Mouse (Mus musculus): ENCODE data around the gene Lyrm4. TPM values are rescaled to one million over a fixed set of nuclear protein-coding genes. Genes with fewer than 3 reads are reported as not detected.

Gene Lyrm4
- 1 to 10 TPM; 7.0 to 7.4 TPM for total RNA-seq (2021)
- long read RNA-seq, experiment 1, transcript Lyrm4-201 (3 exons, 2,086 nt), result major isoform, 6 of 30 reads
- long read RNA-seq, experiment 1, partial matches to known transcripts, result 0 of 30 reads
- long read RNA-seq, experiment 1, other reads (novel, unspliced or antisense), result 24 of 30 reads
- long read RNA-seq, experiment 2, partial matches to known transcripts, result 0 of 13 reads
- long read RNA-seq, experiment 2, other reads (novel, unspliced or antisense), result 9 of 13 reads

DNA sequence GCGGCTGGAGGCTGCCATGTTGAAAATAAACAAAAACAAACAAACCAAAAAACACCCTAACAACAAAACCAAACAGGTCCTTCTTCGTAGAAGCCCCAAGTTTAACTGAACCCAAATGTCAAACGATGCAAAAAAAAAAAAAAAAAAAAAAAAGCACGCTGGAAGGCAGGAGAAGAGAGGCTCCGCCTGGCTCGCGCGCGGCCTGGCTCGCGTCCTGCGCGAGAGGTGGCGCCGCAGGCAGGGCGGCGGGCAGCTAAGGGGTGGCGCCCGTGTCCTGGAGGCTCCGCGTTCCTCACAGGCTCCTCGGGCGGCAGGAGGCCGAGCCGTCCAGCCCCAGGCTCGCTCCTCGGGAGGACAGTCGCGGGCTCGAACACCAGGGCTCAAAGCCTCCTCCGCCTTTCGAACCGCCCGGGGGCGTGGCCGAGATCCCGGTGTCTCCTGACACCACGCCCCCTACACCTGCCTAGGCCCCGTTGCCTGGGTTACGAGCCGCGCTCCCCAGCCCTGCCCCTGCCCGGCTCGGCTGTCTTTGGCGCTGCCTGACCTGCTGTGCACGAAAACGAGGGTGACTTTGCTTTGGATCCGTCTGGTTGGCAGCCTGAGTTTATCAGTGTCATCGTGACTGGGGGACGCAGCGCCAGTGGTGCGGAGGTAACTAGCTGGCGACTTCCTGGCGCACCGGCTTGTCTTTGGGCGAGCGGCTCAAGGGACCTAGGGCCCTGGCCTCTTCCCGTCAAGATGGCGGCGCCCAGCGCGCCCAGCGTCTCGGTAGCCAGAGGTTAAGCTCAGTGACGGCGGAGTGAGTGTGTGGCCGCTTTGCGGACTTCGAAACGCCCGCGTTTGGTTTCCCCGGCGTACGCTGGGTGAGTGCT is at the start of gene Lyrm4, which contains the start of gene Fars2:
TSS of gene Lyrm4 (minus strand) at position 384 of the 872 bp plus-strand sequence.
TSS of gene Fars2 (plus strand) at position 270 of the 872 bp plus-strand sequence.
- DNase-seq (ENCODE audit: low spot score in 2 of 2), result peak; percentile 91 to 98

DNA sequence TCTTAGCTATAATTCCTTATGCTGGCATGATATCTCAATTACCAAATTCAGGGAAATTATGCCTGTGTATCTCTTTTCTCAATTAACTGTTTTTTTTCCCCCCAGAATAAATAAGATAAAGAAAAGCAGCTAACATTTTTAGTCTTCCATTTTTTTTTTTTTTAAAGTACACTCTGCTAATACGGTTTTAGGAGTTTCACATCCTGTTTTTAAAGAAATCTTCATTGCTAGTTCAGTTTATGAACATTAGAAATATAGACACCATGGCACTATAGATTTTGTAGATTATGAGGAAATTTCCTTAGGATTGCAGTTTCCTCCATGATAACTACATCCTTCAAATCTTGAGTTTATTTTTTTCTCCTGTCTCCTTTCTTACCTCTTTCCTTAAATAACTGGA is 46.6 kb upstream of the Lyrm4 start:
- DNase-seq (ENCODE audit: low spot score in 2 of 2), result no peak

DNA sequence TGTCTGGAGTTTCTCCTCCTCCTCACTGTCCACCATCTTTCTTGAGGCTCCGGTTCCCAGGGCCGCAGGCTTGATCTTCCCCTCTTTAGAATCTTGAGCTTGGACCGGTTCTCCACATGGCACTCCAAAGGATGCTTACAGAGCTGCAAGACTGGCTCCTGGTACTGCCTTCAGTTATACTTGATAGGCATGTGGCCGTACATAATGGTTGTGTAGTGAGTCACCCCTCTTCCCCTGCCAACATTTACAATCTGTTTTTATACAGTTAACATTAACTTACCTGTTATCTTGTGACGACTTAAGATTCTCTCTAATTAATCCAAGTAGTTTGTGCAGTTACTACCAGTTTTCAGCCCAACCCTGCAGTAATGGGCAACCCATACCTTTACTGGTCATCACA is 46.1 kb upstream of the Lyrm4 start:
- DNase-seq (ENCODE audit: low spot score in 2 of 2), result no peak

DNA sequence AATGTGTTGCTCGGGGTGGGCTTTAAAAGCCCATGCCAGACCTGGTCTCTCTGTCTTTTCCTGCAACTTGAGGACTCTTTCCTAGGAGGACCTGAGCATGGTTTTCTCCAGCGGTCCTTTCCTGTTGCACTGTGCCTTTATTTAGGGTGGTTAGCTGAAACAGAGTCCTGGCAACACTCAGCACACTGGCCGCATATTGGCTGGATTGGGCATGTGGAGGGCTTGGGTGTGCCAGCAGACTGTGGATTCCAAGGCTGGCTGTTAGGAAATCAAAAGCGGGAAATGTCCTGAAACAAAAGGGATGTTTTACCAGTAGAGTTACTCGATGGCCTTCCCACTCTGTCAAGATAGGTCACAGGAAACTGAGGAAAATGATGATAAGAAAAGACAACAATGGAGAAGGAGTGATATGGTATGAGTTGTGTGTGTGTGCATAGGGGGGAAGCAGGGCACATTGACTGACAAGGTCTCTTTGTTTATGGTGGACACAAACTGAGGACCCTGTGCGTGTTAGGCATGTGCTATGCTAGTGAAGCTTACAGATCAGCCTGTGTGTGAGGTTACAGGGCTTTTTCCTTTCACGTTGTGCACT is 39.1 kb upstream of the Lyrm4 start:
- DNase-seq (ENCODE audit: low spot score in 2 of 2), result no peak

DNA sequence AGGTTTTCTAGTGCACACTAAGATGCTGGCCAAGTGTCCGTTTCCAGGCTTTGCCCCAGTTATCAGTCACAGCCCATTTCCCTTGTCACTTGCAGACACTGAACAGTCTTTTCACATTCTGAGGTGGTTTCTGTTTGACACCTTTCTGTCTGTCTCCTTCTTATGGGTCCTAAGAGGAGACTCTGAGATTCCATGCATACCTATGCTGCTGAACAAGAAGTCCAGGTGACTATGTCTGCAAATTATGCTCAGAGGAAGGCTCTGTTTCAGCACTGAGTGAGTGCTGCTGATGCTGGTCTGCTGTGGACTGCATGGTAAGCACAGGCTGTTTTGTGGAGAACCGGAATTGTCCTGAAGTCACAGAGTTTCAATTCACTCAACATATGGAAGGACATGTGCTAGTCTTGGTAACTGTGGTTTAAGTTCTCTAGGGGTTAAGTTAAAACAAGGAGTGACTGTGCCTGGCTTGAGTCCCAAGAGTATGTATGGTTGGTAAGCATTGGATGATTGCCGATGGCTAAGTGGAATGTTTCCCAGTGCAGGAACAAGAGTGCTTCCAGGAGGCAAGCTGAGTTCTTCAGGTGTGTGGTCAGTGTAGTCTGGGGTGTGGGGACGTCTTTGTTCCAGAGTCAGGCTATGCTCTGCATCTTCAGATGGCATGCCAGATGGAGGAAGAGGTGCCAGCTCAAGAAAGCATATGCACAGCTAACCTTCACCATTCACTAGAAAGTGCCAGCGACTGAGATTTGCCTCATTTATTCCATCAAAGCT is 35.6 kb upstream of the Lyrm4 start:
- no peak for DNase-seq (ENCODE audit: low spot score in 2 of 2)

DNA sequence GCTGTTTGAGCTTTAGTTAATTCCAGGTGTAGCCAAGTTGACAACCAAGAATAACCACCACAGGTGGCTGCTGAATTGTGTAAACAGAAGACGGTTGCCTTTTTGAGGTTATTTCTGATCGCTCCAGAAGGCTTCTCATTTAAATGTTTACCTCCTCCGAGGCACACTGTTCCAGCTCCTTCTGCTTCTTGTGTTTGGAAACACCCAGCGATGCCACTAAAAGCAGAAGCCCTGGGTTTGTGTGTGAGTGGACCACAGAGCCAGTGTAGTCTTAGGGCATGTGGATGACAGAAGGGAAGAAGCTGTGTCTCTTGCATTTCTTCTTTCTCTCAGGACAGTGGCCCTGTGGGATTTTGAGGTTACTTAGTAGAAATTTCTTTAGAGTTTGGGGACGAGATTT is 32.9 kb upstream of the Lyrm4 start:
- DNase-seq (ENCODE audit: low spot score in 2 of 2), result no peak

DNA sequence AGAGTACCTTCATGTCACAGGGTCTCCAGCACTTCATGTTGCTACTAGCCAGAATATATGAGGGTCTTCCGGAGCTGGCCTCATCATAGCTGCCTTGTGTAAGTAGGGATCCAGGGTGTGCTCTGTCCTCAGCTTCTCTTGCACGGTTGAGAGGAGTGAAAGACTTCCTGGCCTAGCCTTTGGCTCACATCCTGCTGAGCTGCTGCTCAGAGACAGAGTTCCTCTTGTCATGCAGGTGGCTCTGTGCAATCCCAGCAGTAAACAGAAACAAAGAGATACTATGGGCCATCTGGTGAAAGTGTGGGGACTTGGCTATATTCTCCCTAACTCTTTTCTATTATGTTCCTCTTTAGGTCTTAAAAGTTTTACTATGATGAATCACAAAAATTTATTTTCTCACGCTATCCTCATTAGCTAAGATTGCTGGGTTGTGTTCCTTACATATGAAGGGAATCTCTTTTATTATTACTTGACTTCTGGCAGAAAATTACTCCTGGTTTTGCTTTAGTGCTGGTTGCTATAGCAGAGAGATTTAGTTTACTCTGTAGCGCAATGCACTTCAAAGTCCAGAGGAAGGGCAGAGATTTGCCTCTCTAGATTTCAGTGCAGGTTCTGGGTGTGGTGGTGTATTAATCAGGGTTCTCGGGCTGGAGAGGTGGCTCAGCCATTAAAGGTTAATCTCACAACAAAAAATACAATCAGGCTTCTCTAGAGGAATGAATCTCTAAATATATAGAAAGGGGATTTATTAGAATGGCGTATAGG is 32.0 kb upstream of the Lyrm4 start:
- no peak for DNase-seq (ENCODE audit: low spot score in 2 of 2)

DNA sequence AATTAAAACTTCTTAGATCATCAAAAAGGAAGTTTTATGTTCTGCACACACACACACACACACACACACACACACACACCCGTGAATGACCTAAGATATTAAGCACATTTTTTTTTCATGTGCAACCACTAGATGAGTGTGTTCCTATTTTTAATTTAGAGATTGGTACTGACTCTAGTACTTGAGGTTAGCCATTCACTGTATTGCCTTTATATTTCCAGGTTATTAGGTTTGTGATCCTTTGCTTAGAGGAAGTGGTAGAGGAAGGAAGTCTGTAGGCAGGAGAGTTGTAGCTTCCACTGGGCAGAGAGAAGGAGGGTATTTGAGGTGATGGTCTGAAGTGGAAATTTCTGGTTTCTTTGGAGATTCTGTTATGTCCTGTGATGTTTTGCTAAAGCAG is 28.3 kb upstream of the Lyrm4 start:
- no peak for DNase-seq (ENCODE audit: low spot score in 2 of 2)

DNA sequence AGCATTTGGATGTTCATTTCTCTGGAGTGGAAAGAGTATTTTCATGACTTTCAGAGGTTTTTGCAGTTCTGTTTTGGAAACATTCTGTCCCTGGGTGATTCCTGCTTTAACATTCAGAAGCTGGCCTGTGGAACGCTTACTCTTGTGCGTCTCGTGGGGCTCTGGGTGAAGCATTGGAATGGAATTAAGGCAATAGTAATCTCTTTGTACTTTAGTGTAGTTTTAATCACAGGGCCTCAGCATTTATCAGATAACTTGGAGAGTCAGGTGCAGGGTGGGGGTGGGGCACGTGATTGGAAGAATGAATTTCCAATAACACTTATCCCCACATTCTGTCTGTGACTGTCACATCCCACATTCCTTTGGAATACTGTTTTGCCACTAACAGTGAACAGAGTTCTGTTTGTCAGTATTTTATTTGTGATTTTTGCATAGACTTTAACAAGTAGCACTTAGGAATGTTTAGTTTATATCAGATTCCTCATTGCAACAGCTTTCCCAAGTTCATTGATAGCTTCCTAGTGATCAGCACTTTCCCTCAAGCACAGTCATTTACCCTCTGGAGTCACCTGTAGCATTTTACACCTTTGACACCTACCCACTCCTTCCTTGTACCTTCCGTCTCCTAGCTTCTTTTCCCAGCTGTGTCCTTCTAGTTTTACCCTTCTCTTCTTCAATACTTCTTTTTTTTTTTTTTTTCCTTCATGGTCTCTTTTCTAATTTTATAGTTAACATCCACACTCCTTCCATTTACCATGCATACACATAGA is 23.1 kb upstream of the Lyrm4 start:
- no peak for DNase-seq (ENCODE audit: low spot score in 2 of 2)

DNA sequence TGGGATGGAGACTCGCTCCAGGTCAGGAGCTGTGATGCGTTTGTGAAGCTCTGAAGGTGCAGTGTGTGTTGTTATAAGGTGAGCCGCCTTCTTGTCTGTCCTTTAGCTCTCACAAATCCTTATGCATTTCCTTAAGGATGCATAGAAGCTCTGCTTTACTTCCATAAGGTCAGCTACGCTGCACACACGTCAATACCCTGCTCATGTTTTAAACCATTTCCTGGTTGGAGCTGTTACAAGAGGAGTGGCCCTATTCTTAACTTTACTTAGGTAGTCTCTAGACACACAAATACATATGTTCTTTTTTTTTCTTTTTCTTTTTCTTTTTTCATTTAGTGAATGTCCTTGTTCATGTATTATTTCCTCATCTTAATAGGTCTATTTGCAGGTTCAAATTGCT is 22.4 kb upstream of the Lyrm4 start:
- DNase-seq (ENCODE audit: low spot score in 2 of 2), result no peak

DNA sequence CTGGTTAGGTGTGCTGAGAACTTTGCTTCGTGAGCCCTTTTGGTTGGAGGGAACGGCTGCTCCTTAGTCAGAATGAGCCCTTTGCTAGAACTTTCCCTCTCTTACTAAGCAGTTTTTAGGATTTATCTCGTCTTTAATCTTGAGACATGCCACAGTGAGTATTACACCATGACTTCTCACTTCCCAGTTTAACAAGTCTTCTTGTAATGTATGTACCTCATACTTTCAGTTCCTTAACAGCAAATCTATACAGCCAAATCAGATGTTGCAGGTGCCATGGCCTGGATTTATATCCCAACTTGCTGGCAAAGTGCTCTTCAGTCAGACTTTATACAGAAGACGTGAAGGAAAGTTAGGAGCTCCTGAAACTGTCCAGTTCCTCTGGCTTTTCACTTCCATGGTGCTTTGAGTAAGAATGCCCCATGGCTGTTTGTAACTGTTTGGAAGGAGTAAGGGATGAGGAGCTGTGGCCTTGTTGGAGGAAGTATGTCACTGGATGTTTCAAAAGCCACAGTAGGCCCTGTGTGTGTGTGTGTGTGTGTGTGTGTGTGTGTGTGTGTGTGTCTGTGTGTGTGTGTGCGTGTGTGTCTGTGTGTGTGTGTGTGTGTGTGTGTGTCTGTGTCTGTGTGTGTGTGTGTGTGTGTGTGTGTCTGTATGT is 14.8 kb upstream of the Lyrm4 start:
- DNase-seq (ENCODE audit: low spot score in 2 of 2), result no peak

DNA sequence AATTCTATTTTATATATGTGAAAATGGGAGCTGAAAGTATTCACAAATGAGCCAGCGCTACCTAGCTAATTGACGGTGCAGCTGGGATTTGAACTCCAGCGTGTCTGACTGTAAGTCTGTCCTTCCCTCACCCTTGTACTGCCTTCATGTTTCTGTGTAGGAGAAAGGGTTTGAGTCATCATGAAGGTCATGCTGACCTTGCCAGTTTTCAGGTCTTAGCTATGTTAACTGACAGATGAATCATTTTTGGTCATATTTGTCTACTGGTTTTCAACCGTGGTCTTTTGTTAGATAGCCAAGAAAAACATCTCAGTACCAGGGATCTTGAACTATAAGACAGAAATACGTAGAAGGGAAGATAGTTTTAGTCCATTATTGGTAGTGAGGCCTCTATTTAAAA is 14.1 kb upstream of the Lyrm4 start:
- DNase-seq (ENCODE audit: low spot score in 2 of 2), result no peak

DNA sequence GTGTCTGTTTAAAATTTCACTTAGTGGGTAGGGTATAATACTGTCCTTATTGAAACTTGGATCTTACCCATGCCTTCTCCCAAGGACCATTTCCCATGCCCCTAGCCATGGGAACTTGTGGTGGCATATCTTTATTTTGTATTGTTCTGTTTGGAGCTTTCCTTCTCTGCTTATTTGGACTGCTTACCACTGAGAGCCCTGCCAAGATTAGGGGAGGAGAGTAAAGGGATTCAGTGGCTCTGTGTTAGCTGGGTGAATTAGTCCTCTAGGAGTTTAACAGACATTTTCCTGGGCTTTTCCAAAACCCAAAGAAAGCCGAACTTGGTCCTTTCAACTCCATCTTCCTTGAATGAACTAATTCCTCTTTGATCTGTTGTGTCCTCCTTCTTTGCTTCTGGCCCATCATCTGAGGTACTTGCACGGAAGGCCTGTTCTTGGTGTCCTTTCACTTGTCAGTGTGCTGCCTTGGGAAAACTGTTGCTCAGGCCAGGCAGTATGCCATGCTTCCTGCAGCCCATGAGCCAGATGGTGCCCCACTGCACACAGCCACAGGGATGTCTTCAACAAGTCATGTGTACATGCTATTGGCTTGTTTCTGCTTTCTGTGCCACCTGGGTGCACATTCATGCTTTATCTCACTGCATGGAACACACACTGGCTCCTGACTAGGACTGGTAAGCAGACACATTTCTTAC is 12.2 kb upstream of the Lyrm4 start:
- DNase-seq (ENCODE audit: low spot score in 2 of 2), result no peak

DNA sequence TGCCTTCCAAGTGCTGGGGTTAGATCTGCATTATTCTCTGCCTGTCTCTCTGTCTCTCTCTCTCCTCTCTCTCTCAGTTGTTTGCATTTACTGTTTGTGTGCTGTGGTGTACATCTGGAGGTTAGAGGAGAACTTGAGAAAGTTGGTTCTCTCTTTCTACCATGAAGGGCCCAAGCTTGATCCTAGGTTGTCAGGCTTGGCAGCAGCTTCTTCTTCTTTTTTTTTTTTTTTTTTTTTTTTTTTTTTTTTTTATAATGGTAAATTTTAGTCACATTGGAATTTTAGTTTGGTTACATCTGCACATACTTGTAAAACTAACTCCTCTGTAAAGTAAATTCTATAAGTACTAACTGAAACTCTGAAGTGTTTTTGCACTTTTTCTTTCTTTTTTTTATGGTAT is 3.3 kb upstream of the Lyrm4 start:
- no peak for DNase-seq (ENCODE audit: low spot score in 2 of 2)

DNA sequence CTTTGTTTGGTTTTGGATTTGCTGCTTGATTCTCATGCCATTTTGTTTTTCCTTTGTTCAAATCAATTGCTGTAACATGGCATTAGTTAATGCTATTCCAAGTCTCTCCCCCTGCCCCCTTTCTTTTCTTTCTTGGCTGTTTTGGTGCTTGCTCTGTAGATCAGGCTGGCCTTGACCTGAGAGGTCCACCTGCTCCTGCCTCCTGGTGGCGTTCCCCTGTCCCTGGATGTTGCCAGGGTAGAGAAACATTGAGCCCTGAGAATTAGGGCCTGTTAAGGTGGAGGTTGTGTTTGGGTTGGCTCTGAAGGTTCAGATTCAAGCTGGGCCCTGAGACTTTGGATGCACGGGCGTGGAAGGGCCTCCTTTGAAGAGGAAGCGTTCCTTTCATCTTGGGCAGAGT is 2.4 kb upstream of the Lyrm4 start:
- no peak for DNase-seq (ENCODE audit: low spot score in 2 of 2)

DNA sequence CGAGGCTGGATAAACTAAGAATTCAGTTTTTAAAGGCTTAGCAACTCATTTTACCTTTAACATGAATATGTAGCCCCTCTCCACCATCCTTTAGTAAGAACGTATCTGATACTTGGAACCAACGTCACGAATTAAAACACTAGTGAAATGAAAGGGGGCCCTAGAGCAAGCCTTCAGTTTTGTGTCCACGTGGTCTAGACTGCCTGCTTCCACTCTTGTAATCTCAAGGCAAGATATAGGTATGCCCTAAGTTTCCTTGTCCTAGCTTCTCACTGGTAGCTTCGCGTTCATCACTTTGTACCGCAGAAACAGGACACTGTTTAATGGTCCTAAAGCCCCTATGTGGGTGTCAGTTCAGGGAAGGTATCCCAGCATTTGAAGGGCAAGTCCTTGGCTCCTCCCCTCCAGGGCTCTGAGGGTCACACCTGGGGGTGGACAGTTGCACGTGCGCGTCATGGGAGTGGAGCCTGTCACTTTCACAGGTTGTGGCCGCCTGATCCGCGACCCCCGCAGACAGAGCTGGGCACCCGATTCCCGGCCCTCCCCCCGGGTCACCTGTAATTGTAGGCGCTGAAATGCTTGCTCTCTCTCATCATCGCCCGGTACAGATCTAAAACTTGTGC is 695 bp downstream of the Lyrm4 start:
- DNase-seq (ENCODE audit: low spot score in 2 of 2), result peak in 1 of 2 experiments; percentile 21

DNA sequence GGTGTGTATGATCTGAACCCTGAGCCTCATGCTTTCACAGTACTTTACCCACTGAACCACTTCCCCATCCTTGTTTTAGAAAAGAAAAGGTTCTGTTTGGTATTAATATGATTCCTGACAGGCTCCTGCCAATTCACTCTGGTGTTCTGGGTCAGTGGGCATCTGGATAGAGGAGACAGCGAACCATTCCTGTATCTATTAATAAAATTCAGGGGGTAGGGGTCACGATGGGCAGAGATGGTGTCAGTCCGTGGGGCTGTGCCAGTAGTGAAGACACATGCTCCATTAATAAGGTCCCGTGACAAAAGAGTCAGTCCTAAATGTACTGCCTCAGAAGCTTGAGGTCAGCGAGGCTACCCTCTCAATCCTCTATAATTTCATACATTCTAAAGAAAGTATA is 4.1 kb downstream of the Lyrm4 start:
- DNase-seq (ENCODE audit: low spot score in 2 of 2), result no peak

DNA sequence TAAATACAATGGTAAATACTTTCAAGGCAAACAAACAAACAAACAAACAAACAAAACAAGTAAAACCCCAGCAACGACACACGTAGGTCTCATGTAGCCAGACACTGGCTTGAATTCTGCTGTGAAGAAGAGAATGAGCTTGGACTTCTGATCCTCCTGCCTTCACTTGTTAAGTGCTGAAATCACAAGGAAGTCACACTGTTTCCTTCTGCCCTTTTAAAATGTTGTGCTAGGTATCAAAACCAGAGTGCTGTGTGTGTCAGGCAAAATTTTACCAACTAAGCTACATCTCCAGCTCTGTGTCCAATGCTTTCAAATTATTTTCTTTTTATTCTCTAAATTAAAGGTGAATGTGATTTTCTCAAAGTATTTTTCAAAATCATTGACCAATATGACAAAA is 6.0 kb downstream of the Lyrm4 start:
- no peak for DNase-seq (ENCODE audit: low spot score in 2 of 2)
